Mouse (Mus musculus) kidney, postnatal 0 days (tissue): ENCODE measurements around the gene Cxcl2. TPM values are rescaled to one million over a fixed set of nuclear protein-coding genes. Genes with fewer than 3 reads are reported as not detected.

ENCODE experiments used
- ATAC-seq: fragments of 200-750 bp; cut with Nextera tagmentation; replicated peaks from 2 replicates; pipeline ENCODE4 v1.8.0; 2017; ENCODE audit warnings: low read depth, moderate number of reproducible peaks, moderate TSS enrichment, moderate library complexity; ENCODE audit not compliant: low FRiP score
- DNase-seq: peaks from one replicate; pipeline ENCODE4 v3.0.0-alpha.2; 2016; ENCODE audit warnings: low spot score
- H3K27ac ChIP-seq: fragments of 300-500 bp; sonication (generic); 2 replicates; pipeline ENCODE4 v1.5.1; 2014; ENCODE audit warnings: mild to moderate bottlenecking
- H3K27me3 ChIP-seq: fragments of 300-500 bp; sonication (generic); 2 replicates; pipeline ENCODE4 v1.6.1; 2014; ENCODE audit warnings: low read length, mixed read lengths; ENCODE audit not compliant: insufficient read depth
- H3K36me3 ChIP-seq: fragments of 300-500 bp; sonication (generic); 2 replicates; pipeline ENCODE4 v1.6.1; 2014; ENCODE audit warnings: low read length, mixed read lengths; ENCODE audit not compliant: insufficient read depth
- H3K4me1 ChIP-seq: fragments of 300-500 bp; sonication (generic); replicated peaks from 2 replicates; pipeline ENCODE4 v1.6.1; 2014; ENCODE audit warnings: antibody characterized with exemption, low read length, mixed read lengths; ENCODE audit not compliant: insufficient read depth
- H3K4me2 ChIP-seq: fragments of 300-500 bp; sonication (generic); 2 replicates; pipeline ENCODE4 v1.6.1; 2014; ENCODE audit warnings: mild to moderate bottlenecking, low read length, moderate library complexity, mixed read lengths
- H3K4me3 ChIP-seq: fragments of 300-500 bp; sonication (generic); replicated peaks from 2 replicates; pipeline ENCODE4 v1.5.1; 2014; ENCODE audit warnings: low read depth, low read length
- H3K9ac ChIP-seq: fragments of 300-500 bp; sonication (generic); 2 replicates; pipeline ENCODE4 v1.6.1; 2014; ENCODE audit warnings: low read depth, low read length
- H3K9me3 ChIP-seq: fragments of 300-500 bp; sonication (generic); replicated peaks from 2 replicates; pipeline ENCODE4 v1.6.1; 2016; ENCODE audit warnings: low read length, inconsistent platforms, mixed read lengths
- CTCF ChIP-seq: IDR thresholded peaks from 2 replicates; pipeline ENCODE4 v1.5.1; 2016; ENCODE audit warnings: antibody characterized with exemption, low read depth, mild to moderate bottlenecking, moderate library complexity
- WGBS: fragments of 180-500 bp; shearing (Covaris S2); extraction: QIAGEN DNeasy Blood & Tissue Kit; methylation state at CpG from one replicate; pipeline ENCODE4 v1.1.7; 2014; 5-methylcytosine and 5-hydroxymethylcytosine counted together
- polyA plus RNA-seq: library from polyadenylated mRNA; unstranded; fragments of >200 nt; fragmentation: Nextera tagmentation; extraction: Ambion mirVana; gene quantifications from 2 replicates; pipeline ENCODE4 v1.2.1, GENCODE M21; 2015

Cxcl2 gene
- polyA plus RNA-seq, 1 experiment from 2014 or later = not detected

DNA sequence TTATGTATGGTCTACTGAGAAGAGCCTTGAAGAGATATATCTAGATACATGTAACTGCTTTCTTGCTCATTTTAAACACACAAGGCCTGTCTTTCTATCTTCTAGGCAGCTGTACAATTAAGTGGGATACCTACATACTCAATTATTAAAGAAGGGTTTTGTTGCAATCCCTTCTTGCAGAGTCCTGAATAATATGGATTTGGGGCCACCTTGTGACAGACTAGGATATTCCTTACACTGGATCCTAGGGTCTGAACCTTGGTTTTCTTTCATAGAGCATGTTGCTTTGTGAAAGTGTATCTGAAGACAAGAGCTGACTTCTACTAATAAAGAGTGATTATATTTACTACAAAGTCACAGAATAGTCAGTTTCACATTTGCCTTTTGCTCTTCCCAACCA lies 36.9 kb upstream of the Cxcl2 start:
- no peak overlapping the region for H3K27ac ChIP-seq
- peak; percentile 62 for TF ChIP-seq CTCF
- H3K36me3 ChIP-seq = no peaks in the 10 kb centered on the region
- H3K27me3 ChIP-seq = no peaks in the 10 kb centered on the region
- DNase-seq (peak; percentile 33), ATAC-seq (no peak)
- no peak overlapping the region for H3K9ac ChIP-seq
- H3K4me3 ChIP-seq = no peak overlapping the region
- no peaks in the 10 kb centered on the region for H3K9me3 ChIP-seq
- no peak overlapping the region for H3K4me2 ChIP-seq
- H3K4me1 ChIP-seq = no peaks in the 10 kb centered on the region

DNA sequence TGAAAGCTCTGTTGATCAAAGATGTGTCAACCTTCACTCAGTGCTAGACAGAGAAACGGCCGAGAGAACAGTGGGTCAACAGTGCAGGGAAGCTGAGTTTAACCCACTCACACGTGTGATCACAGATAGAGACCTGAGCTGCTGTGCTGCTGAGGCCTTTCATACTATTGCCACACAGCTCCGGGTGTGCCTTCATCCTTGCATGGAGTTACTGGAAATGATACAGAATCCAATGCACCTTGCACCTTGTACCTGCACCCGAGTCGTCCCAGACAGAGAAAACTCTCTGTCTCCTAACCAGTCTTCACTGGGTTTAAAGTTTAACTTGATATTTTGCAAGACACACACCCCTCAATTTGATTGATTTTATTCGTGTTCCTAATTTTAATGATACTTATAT lies 31.3 kb upstream of the Cxcl2 start:
- Histone ChIP-seq H3K4me2 (no peak overlapping the region), H3K4me3 (no peak overlapping the region), H3K9me3 (no peaks in the 10 kb centered on the region), H3K4me1 (no peaks in the 10 kb centered on the region), H3K27ac (no peak overlapping the region), H3K9ac (no peak overlapping the region), H3K27me3 (no peaks in the 10 kb centered on the region), H3K36me3 (no peaks in the 10 kb centered on the region)
- no peak for TF ChIP-seq CTCF
- WGBS = 55% methylated on average over 7 of the region's 7 CpGs
- ATAC-seq (peak; percentile 85), DNase-seq (no peak)

DNA sequence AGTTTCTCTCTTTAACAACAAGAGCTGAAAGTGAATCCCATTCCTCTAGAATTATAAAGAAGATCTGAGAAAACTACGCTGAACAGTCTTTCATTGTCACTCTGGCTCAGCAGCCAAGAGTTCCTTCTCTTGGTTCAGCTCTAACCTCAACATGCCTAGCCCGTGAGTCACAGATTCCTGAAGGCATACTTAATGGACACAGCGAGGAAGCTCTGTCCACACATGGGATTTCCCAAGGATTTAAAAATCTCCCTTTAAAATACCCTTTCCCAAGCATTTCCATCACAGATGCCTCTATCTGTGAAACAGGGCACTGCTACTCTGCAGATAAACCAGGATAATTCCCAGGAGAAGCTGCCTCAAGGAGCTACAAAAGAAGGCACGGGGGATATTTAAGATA lies 27.6 kb upstream of the Cxcl2 start:
- no peak overlapping the region for H3K27ac ChIP-seq
- H3K27me3 ChIP-seq = no peaks in the 10 kb centered on the region
- H3K4me3 ChIP-seq = no peak overlapping the region
- H3K4me2 ChIP-seq = no peak overlapping the region
- no peak for ATAC-seq
- DNase-seq = peak; percentile 40
- no peaks in the 10 kb centered on the region for H3K9me3 ChIP-seq
- no peaks in the 10 kb centered on the region for H3K36me3 ChIP-seq
- H3K9ac ChIP-seq = no peak overlapping the region
- no peaks in the 10 kb centered on the region for H3K4me1 ChIP-seq
- 61% methylated on average over 4 of the region's 4 CpGs for WGBS
- peak; percentile 15; the same call in 1 of the 2 replicates for TF ChIP-seq CTCF

DNA sequence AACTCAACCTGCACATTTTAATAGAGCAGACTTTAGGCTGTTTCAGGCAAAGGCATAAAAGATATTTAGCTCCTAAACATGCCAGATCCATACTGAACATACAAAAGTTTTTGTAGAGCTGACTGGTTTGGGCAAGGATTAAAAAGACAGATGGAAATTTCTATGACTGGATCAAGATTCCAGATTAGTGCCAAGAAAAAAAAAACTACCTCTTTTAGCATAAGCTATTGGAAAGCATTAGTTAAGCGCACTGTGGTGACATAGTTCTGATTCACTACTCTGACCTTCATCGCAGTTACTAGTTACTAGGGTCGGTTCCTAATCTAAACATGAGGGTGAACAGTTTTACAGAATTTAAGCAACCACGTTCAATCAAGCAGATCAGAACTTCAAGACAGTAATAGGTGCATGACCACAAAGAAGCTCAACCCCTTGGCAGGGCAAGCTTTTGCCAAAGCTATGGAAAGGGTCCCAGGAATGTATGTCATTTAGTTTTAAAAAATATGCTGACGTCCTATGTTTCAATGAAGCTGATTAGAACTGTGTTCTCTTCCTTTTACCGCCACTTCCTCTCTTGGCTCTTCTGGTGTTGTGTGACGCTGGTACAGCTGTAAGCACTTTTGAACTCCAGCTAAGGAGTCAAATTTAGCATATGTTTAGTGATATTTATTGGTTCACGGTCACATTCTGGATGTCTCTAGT lies 27.0 kb upstream of the Cxcl2 start:
- WGBS = 64% methylated on average over 8 of the region's 8 CpGs
- no peak overlapping the region for H3K9ac ChIP-seq
- no peak for DNase-seq
- no peaks in the 10 kb centered on the region for H3K27me3 ChIP-seq
- no peak for ATAC-seq
- no peaks in the 10 kb centered on the region for H3K9me3 ChIP-seq
- H3K4me3 ChIP-seq = no peak overlapping the region
- no peak for TF ChIP-seq CTCF
- H3K36me3 ChIP-seq = no peaks in the 10 kb centered on the region
- H3K27ac ChIP-seq = no peak overlapping the region
- no peak overlapping the region for H3K4me2 ChIP-seq
- H3K4me1 ChIP-seq = no peaks in the 10 kb centered on the region

GRCm38 (mm10) chr5:90877173-90877512 lies 26.5 kb upstream of the Cxcl2 start:
- DNase-seq (no peak), ATAC-seq (no peak)
- Histone ChIP-seq H3K4me3 (no peak overlapping the region), H3K36me3 (no peaks in the 10 kb centered on the region), H3K27ac (no peak overlapping the region), H3K9ac (no peak overlapping the region), H3K4me1 (no peaks in the 10 kb centered on the region), H3K4me2 (no peak overlapping the region), H3K9me3 (no peaks in the 10 kb centered on the region), H3K27me3 (no peaks in the 10 kb centered on the region)
- TF ChIP-seq CTCF = no peak

DNA sequence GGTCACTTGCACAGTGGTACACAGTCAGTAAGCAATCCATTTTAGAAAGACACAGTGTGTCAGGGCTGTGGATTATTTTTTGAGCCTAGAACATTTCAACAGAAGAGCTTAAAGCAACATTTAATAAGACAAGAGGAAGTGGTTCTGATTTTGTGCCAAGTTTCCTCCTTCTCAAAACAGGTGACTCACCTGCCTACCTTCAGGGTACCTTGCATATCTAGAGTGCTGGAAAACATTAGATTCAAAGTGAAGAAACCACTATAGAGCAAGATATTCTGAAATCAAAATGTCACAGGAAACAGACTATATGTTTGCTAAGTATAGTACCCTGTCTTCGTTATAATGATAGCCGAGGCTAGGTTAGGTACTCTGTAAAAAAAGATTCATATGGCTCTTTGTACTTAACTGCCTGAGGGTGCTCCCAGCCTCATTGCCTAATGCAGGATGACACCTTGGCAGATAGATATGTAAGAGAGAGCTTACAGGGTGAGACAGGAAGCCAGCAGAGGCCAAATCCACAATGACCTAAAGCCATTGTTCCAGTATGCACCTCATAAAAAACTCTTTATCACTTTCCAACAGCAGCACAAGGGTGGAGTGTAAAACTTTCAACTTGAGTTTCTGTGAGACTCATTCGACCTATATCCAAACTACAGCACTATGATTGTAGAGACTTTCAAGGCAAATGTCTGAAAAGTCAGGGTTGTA lies 24.2 kb upstream of the Cxcl2 start:
- Histone ChIP-seq H3K4me1 (no peaks in the 10 kb centered on the region), H3K9me3 (no peaks in the 10 kb centered on the region), H3K27ac (no peak overlapping the region), H3K4me2 (no peak overlapping the region), H3K9ac (no peak overlapping the region), H3K4me3 (no peak overlapping the region), H3K36me3 (no peaks in the 10 kb centered on the region), H3K27me3 (no peaks in the 10 kb centered on the region)
- ATAC-seq (no peak), DNase-seq (no peak)
- 69% methylated on average over 3 of the region's 3 CpGs for WGBS
- no peak for TF ChIP-seq CTCF
